Mouse (Mus musculus) skeletal muscle tissue, postnatal 0 days (tissue): ENCODE results near the gene Vcl. TPM values are rescaled to one million over a fixed set of nuclear protein-coding genes. Genes with fewer than 3 reads are reported as not detected.

Experiments used
- polyA plus RNA-seq: library from polyadenylated mRNA; unstranded; fragments of >200 nt; fragmentation: Nextera tagmentation; extraction: Ambion mirVana; gene quantifications from 2 replicates; pipeline ENCODE4 v1.2.1, GENCODE M21; 2015

Vcl gene
- 52.9 and 53.5 TPM in 2 replicates for polyA plus RNA-seq

DNA sequence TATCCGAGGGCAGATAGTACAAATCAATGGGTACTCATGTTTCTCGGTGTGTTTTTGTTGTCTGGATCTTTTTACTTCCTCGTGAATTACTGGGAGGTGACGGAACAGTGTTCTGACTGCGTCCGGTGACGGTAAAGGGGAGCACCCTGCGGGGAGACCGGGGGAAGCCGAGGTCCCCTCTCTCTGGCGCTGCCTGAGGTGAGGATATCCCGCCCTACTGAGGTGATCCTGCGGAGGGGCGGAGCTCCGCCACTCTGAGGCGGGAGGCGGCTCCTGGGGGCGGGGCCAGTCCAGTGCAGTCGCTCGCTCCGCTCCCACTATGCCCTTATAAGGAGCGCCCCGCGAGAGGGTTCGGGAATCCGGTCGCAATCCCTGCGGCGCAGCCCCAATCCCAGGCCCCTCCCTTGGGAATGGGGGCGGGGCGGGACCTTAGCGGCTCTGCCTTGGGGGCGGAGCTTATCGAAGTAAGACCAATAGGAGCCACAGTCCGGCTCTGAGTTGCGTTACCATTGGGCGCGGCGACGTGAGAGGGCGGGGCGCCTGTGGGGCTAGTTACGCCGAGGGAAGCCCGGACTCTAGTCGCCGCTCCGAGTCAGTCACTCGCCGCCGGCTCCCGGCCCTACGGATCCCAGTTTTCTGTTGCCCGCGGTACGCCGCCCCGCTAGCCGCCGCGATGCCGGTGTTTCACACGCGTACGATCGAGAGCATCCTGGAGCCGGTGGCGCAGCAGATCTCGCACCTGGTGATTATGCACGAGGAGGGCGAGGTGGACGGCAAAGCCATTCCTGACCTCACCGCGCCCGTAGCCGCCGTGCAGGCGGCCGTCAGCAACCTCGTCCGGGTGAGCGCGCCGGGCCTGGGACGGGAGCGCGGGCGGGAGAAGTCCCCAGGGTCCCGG lies at the start of gene Vcl:
Gene Vcl, plus strand, starts transcription at position 551 of the 898 bp plus-strand sequence.

DNA sequence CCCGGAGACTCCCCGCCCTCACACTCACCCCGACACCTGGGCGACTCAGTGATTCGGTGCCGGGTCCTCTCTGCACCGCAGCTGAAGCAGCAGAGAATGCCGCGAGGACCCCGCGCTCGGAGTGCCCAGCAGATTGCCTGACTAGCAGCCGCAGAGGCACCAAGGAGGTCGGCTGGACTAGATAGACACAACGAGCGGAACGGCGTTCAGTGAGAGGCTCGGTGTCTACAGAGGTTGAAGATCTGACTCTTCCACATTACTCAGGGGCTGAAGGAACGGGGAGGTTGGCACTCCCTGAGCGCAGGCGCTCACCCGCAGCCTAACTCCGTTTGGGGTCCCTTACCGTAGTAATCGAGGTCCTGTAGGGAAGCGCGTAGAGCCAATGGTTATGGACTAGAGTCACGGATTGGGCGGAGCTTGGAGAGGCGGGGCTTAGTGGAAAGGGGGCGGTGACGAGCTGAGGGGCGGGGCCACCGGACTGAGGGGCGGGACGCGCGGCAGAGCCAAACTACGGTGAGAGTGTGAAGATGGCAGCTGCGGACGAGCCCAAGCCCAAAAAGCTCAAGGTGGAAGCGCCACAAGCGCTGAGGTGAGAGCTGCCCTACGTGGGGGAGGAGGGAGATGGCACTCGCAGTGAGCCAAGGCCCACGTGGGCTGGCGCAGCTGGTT lies 123.0 kb downstream of the Vcl start, which contains the start of the genes Ap3m1 and Adk:
Gene Ap3m1, minus strand, starts transcription at position 397 of the 669 bp plus-strand sequence.
Gene Adk, plus strand, starts transcription at position 463 of the 669 bp plus-strand sequence.

Other genes with a start within 250 kb of the Vcl start
- gene Fut11, start 234.4 kb upstream of the Vcl start, polyA plus RNA-seq, result 15.7 and 16.4 TPM in 2 replicates
- 181 and 199 TPM in 2 replicates for gene Chchd1, start 226.4 kb upstream of the Vcl start, polyA plus RNA-seq
- 12.3 and 14.6 TPM in 2 replicates for gene Zswim8, start 221.8 kb upstream of the Vcl start, polyA plus RNA-seq
- 15.6 and 17.2 TPM in 2 replicates for gene Ndst2, start 194.8 kb upstream of the Vcl start, polyA plus RNA-seq
- 58.1 and 68.5 TPM in 2 replicates for gene Camk2g, start 135.3 kb upstream of the Vcl start, polyA plus RNA-seq
- gene Plau, start 92.7 kb upstream of the Vcl start, polyA plus RNA-seq, result 2.6 and 3.1 TPM in 2 replicates
- gene Ap3m1, start 123.1 kb downstream of the Vcl start, polyA plus RNA-seq, result 25.6 and 31.7 TPM in 2 replicates
- gene Adk, start 123.2 kb downstream of the Vcl start, polyA plus RNA-seq, result 59.0 and 69.8 TPM in 2 replicates